Mouse (Mus musculus) retina, embryonic 14.5 days (tissue): ENCODE data around the gene Bcl3.

Source experiments
- DNase-seq: peaks from one replicate; pipeline ENCODE4 v3.0.0-alpha.2; 2015; ENCODE audit warnings: low spot score

The Bcl3 gene

GRCm38 (mm10) chr7:19822604-19823058 is at the start of gene Bcl3:
Gene Bcl3 (minus strand): TSS chr7:19822770.
- DNase-seq = no peak

DNA sequence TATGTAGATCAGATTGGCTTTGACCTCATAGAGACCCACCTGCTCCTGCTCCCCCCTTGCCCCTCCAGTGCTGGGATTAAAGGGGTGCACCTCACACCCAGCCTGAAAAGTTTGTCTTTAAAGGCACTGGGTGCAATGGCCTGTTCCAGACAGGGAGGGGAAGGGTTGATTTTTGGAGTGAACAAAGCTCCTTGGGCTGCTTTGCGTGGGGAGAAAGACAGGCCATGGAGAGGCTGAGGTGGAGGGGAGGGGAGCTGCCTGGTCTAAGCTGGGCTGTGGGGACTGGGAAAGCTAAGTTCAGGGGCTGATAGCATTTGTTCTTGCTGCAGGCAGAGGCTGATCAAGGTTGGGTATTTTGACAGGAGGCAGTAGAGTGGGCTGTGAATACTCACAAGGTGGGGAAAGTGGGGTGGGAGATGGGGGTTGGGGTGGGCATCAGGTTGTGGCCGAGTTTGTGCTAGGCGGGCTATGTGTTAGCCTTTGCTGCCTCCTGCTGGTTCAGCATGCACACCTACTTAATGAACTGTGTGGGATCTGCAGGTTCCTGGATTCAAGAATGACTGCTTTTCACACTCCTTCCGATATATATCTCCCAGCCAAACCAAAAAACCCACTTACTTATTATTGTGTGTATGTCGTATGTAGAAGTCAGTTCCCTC is 49.5 kb upstream of the Bcl3 start:
- DNase-seq = peak; percentile 39

DNA sequence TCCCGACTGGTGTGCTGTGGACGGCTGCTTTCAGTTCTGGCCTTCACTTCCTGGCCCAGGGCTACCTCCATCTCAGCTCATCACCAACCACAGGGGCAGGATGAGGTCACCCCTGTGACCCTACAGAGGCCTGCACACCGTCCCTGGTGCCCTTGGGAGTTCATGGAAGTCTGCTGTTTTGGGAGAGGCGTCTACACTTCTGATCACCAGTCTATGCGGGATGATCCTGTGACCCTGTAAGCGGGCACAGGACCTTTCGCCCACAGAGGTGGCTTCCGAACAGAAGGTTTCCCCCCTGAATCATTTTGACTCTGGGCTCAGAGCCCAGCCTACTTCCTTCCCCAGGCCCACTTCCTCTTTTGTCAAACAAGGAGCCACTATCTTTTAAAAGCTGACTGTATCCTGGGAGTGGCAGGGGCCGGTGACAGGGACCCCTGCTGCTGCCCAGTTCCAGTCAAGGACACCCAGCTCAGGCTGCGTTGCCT is 48.6 kb upstream of the Bcl3 start:
- no peak for DNase-seq

DNA sequence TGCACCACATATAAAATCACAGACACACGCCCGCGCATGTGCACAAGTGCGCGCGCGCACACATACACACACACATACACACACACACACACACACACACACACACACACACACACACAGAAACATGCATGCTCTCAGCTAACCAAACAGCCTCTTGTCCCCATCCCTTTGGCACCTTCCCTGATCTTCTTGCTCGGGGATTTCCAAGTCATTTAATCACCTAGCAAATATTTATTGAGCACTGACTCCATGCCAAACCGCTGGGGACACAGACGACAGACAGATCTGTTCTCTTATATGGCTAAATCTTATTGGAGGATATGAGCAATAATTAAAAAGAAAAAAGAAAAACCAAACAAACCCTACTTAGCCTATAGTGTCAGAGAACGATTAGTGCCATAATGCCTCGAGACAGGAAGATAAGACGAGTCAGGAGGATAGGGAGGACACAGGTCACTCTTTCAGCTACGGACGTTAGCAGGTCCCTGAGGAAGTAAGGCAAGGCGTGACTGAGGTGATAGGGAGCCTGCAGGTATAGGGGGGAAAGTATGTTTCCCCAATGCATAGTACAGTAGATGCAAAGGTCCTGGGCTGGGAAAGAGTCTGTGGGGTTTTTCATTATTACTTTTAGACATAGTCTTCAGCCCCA is 45.3 kb upstream of the Bcl3 start:
- DNase-seq = no peak

DNA sequence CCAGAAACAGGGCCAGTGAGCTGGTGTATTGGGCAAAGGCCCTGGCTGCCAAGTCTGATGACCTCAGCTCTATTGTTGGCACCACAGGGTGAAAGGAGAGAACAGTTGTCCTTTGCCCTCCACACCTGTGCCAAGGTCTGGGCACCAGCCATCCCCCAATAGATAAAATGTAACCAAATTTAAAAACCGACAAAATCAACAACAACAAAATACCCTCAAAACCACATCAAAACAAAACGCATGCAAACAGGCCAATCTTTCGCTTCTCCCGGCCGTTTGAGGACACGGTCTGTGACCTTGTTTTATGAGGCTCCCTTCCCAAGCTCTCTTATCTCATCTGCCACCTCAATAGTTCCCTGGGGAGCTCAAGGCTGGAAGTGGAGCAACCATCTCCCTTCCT is 43.9 kb upstream of the Bcl3 start:
- DNase-seq = no peak

- DNase-seq = no peak
These were observed 42.9 kb upstream of the Bcl3 start for GRCm38 (mm10) chr7:19865246-19866036.

- DNase-seq = no peak
These were observed 41.7 kb upstream of the Bcl3 start for GRCm38 (mm10) chr7:19864241-19864640.

DNA sequence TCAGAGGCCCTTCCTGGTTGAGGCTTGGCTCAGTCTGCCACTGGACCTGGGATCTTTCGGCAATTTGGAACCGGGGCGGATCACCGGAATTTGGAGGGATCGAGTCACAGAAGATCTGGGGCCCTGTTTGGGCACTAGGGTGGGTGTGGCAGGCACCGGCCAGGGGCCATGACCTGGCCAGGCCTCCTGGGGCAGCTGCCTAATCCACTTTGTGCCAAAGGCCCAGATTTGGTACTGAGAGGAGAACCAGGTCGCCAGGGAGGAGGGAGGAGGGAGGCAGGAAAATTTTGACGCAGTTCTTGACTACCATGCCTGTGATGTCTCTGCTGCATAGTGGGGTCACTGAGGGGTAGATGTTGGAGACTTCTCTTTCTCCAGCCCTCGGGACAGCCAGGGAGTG is 38.6 kb upstream of the Bcl3 start, which contains the start of gene Ceacam16:
Gene Ceacam16 (minus strand): TSS at position 101 of the 400 bp plus-strand sequence.
- no peak for DNase-seq

GRCm38 (mm10) chr7:19859740-19860139 is 37.2 kb upstream of the Bcl3 start:
- DNase-seq = no peak

- no peak for DNase-seq
These were observed 33.7 kb upstream of the Bcl3 start for GRCm38 (mm10) chr7:19856283-19856682.

GRCm38 (mm10) chr7:19855663-19856062 is 33.1 kb upstream of the Bcl3 start:
- DNase-seq = no peak

GRCm38 (mm10) chr7:19853526-19853925 is 31.0 kb upstream of the Bcl3 start:
- DNase-seq = no peak

- DNase-seq = peak; percentile 57
These were observed 29.4 kb upstream of the Bcl3 start, which contains the start of gene Gm19345 for GRCm38 (mm10) chr7:19851858-19852570. Gene Gm19345 (plus strand): TSS chr7:19852003.

GRCm38 (mm10) chr7:19844521-19845171 is 22.1 kb upstream of the Bcl3 start:
- DNase-seq = no peak

- DNase-seq = peak; percentile 88
These were observed 21.0 kb upstream of the Bcl3 start for GRCm38 (mm10) chr7:19843561-19843960.

- DNase-seq = no peak
These were observed 20.4 kb upstream of the Bcl3 start for GRCm38 (mm10) chr7:19842885-19843504.

DNA sequence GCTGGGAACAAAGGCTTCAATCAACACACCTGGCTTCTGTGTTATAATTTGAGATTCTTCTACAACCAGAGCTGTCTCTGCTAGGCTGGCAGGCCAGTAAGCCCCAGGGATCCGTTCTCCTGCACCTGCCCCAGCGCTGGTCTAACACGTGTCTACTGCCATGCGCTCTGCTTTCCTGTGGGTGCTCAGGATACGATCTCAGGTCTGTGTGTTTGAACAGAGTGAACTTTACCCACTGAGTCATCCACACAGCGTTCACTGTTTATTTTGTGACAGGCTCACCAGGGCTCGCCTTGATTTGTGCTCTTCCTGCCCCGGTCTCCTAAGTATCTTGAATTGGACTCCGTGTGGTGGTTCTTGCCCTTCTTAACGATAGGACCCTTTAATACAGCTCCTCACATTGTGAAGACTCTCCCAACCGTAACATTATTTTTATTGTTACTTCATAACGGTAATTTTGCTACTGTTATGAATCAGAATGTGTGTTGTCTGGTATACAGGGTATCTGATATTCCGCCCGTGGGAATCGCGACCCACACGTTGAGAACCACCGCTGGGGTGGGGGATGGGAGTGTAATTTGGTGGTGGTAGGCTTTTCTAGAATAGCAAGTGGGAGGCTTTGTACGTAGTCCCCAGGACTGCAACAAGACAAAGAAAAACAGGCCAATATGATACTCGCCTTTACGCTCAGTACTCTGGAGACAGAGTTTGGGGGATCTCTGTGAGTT is 19.3 kb upstream of the Bcl3 start:
- DNase-seq = no peak

DNA sequence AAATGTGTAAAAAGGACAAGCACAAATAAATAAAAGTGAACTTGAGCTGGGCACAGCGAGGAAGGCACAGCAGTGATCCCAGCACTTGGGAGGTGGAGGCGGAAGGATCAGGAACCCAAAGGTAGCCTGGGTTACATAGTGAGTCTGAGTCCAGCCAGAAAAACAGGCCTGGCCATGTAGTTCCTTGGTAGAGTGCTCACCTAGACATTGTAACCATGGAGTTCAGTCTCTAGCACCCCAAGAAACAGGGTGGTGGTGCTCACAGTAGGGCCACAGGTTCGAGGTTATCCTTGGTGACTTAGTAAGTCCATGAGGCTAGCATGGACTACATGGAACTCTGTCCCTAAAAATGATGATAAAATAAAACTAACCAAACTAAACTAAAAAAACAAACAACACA is 18.4 kb upstream of the Bcl3 start:
- no peak for DNase-seq

DNA sequence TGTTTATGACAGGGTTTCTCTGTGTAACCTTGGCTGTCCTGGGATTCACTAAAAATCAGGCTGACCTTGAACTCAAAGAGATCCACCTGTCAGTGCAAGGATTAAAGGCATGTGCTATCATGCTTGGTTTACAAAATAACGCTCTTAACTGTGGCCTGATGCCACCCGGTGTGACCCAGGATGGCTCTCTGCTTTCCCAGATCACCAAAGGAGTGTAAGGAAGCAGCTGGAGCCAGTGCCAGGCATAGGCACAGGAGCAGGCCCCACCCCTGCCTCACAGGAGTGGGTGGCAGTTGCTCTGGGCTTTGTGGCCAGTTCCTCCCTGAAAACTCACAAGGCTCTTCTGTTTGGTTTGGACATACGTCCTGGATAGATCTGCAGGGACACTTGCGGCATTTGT is 17.8 kb upstream of the Bcl3 start:
- no peak for DNase-seq

- no peak for DNase-seq
These were observed 14.3 kb upstream of the Bcl3 start for GRCm38 (mm10) chr7:19836843-19837242.
